Mouse (Mus musculus) liver, postnatal 0 days (tissue): ENCODE results near the gene Snx9.

Source experiments
- CTCF ChIP-seq: sonication (generic); IDR thresholded peaks from 2 replicates; pipeline ENCODE4 v1.5.1; 2016; ENCODE audit warnings: antibody characterized with exemption, low read depth
- EP300 ChIP-seq: IDR thresholded peaks from 2 replicates; pipeline ENCODE4 v1.6.1; 2016; ENCODE audit warnings: antibody characterized with exemption, low read depth, mild to moderate bottlenecking

DNA sequence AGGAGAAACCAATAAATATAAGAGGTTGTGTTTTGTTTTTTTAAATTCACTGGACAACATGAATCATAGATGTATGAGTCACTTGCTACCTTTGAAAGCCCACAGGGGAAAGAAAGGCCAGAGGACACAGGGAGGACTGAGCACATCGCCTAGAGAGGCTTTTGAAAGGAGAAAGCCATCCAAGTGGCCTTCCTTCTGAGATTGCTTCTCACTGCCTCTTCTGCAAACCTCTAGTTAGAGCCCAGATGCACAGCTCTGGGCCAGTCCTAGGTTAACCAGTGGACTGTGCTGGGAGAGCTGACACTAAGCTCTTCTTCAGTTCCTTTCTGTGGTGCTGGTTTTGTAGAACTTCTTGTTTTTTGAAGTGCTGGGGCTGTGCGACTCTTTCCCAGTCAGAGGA, 40.9 kb upstream of the Snx9 start:
- TF ChIP-seq CTCF = no peak
- TF ChIP-seq EP300 = no peak
